16 mouse cellular contexts compared by ENCODE assay signal in genomic region chr4:64175938-64176337, GRCm38 (mm10).
DNase-seq lines count a peak whose midpoint lies in the region; ATAC-seq and TF ChIP-seq lines count a peak whose summit lies in the region.
"Had no signal": no experiment of that assay in that cellular context is flagged by ENCODE, and none has a peak within 500 bp of the region (broad histone marks: within the 10 kb centered on the region; RNA-seq: fewer than 3 reads in every experiment).

No protein-coding gene starts in this region.

- no peak overlapping the region for H3K4me2 ChIP-seq in heart, embryonic 12.5 days
- no peak overlapping the region for H3K4me2 ChIP-seq in limb, embryonic 15.5 days
- no peak overlapping the region for H3K4me2 ChIP-seq in liver, postnatal 0 days (ENCODE audit: low read depth, low read length)
- H3K4me2 ChIP-seq: embryonic facial prominence, embryonic 13.5 days; forebrain, embryonic 15.5 days; limb, embryonic 12.5 days; neural tube, embryonic 12.5 days had no signal

- no peaks in the 10 kb centered on the region for H3K36me3 ChIP-seq in heart, embryonic 12.5 days
- no peaks in the 10 kb centered on the region for H3K36me3 ChIP-seq in limb, embryonic 15.5 days
- H3K36me3 ChIP-seq in limb, embryonic 10.5 days = no peaks in the 10 kb centered on the region
- no peaks in the 10 kb centered on the region for H3K36me3 ChIP-seq in liver, postnatal 0 days (replicated peaks; ENCODE audit: insufficient read depth, low read length)
- H3K36me3 ChIP-seq: embryonic facial prominence, embryonic 13.5 days; forebrain, embryonic 15.5 days; limb, embryonic 12.5 days; neural tube, embryonic 12.5 days had no signal

- DNase-seq in heart, postnatal 4 days = peak; percentile 36
- DNase-seq in limb, embryonic 10.5 days (ENCODE audit: low spot score) = no peak
- peak; percentile 50 for DNase-seq in brain, embryonic 14.5 days (ENCODE audit: low read depth)
- peak; percentile 11 for DNase-seq in lung, postnatal 36 days
- no peak for DNase-seq in testis, postnatal 10 days (ENCODE audit: low spot score)
- no peak for DNase-seq in liver, postnatal 0 days
- DNase-seq: cerebellum, postnatal 14 days; gastrocnemius, postnatal 25 days; right cerebral cortex, adult 18-20 months; thymus, postnatal 25 days had no signal

- no peak for TF ChIP-seq POLR2A in brain, embryonic 14.5 days (IDR thresholded peaks at IDR 0.05; ENCODE audit: borderline replicate concordance, extremely low read depth, insufficient read depth, insufficient read length, poor library complexity, severe bottlenecking)

- H3K4me3 ChIP-seq in heart, embryonic 12.5 days = no peak overlapping the region
- no peak overlapping the region for H3K4me3 ChIP-seq in limb, embryonic 15.5 days
- H3K4me3 ChIP-seq in limb, embryonic 10.5 days = no peak overlapping the region
- no peak overlapping the region for H3K4me3 ChIP-seq in liver, postnatal 0 days (ENCODE audit: low read depth, low read length)
- H3K4me3 ChIP-seq: embryonic facial prominence, embryonic 13.5 days; forebrain, embryonic 15.5 days; limb, embryonic 12.5 days; neural tube, embryonic 12.5 days had no signal

- H3K4me1 ChIP-seq in heart, embryonic 12.5 days (replicated peaks) = no peaks in the 10 kb centered on the region
- H3K4me1 ChIP-seq in limb, embryonic 15.5 days = no peaks in the 10 kb centered on the region
- no peaks in the 10 kb centered on the region for H3K4me1 ChIP-seq in limb, embryonic 10.5 days
- no peaks in the 10 kb centered on the region for H3K4me1 ChIP-seq in liver, postnatal 0 days (ENCODE audit: insufficient read depth)
- H3K4me1 ChIP-seq: forebrain, embryonic 15.5 days; limb, embryonic 12.5 days; neural tube, embryonic 12.5 days had no signal

- no peak for ATAC-seq in heart, embryonic 12.5 days (ENCODE audit: insufficient number of reproducible peaks, low FRiP score)
- ATAC-seq in limb, embryonic 15.5 days (ENCODE audit: insufficient number of reproducible peaks, low FRiP score, low TSS enrichment, low read depth) = peak; percentile 52; the same call in 1 of the 2 replicates
- ATAC-seq in liver, postnatal 0 days = no peak
- ATAC-seq: forebrain, embryonic 15.5 days had no signal

- TF ChIP-seq CTCF in brain, embryonic 14.5 days (IDR thresholded peaks at IDR 0.05; ENCODE audit: borderline replicate concordance, extremely low read depth, insufficient read depth, insufficient read length) = no peak
- TF ChIP-seq CTCF in liver, postnatal 0 days (IDR thresholded peaks at IDR 0.05; ENCODE audit: low read depth) = no peak

- no peak for TF ChIP-seq EP300 in liver, postnatal 0 days (IDR thresholded peaks at IDR 0.05; ENCODE audit: low read depth)

- no peaks in the 10 kb centered on the region for H3K27me3 ChIP-seq in heart, embryonic 12.5 days (replicated peaks)
- no peaks in the 10 kb centered on the region for H3K27me3 ChIP-seq in limb, embryonic 15.5 days
- no peaks in the 10 kb centered on the region for H3K27me3 ChIP-seq in limb, embryonic 10.5 days (ENCODE audit: low read depth, poor library complexity, severe bottlenecking)
- no peaks in the 10 kb centered on the region for H3K27me3 ChIP-seq in liver, postnatal 0 days (ENCODE audit: insufficient read depth, low read length)
- H3K27me3 ChIP-seq: embryonic facial prominence, embryonic 13.5 days; forebrain, embryonic 15.5 days; limb, embryonic 12.5 days; neural tube, embryonic 12.5 days had no signal

- no peak overlapping the region for H3K27ac ChIP-seq in heart, embryonic 12.5 days (ENCODE audit: poor library complexity, severe bottlenecking)
- no peak overlapping the region for H3K27ac ChIP-seq in limb, embryonic 15.5 days
- H3K27ac ChIP-seq in limb, embryonic 10.5 days = no peak overlapping the region
- H3K27ac ChIP-seq in liver, postnatal 0 days (ENCODE audit: low read depth) = no peak overlapping the region
- H3K27ac ChIP-seq: embryonic facial prominence, embryonic 13.5 days; forebrain, embryonic 15.5 days; limb, embryonic 12.5 days; neural tube, embryonic 12.5 days had no signal

- no peaks in the 10 kb centered on the region for H3K9me3 ChIP-seq in heart, embryonic 12.5 days (replicated peaks)
- H3K9me3 ChIP-seq in limb, embryonic 15.5 days = no peaks in the 10 kb centered on the region
- H3K9me3 ChIP-seq in limb, embryonic 10.5 days (replicated peaks) = no peaks in the 10 kb centered on the region
- no peaks in the 10 kb centered on the region for H3K9me3 ChIP-seq in liver, postnatal 0 days (ENCODE audit: low read length)
- H3K9me3 ChIP-seq: embryonic facial prominence, embryonic 13.5 days; forebrain, embryonic 15.5 days; limb, embryonic 12.5 days; neural tube, embryonic 12.5 days had no signal

- WGBS in heart, embryonic 12.5 days = 51% methylated on average over 3 of the region's 3 CpGs
- 35% methylated on average over 3 of the region's 3 CpGs for WGBS in limb, embryonic 15.5 days
- WGBS in limb, embryonic 10.5 days = 33% methylated on average over 3 of the region's 3 CpGs
- WGBS in liver, postnatal 0 days (ENCODE audit: insufficient replicate concordance) = 30% methylated on average over 3 of the region's 3 CpGs

- H3K9ac ChIP-seq in heart, embryonic 12.5 days = no peak overlapping the region
- no peak overlapping the region for H3K9ac ChIP-seq in limb, embryonic 15.5 days
- H3K9ac ChIP-seq in liver, postnatal 0 days (replicated peaks) = no peak overlapping the region
- H3K9ac ChIP-seq: embryonic facial prominence, embryonic 13.5 days; forebrain, embryonic 15.5 days; limb, embryonic 12.5 days; neural tube, embryonic 12.5 days had no signal

Comparison
In these comparisons a context has a peak if more than half of its experiments do, and no peak if none do; other contexts are left out.
1. DNase-seq: peak in heart, postnatal 4 days (single experiment), brain, embryonic 14.5 days (single experiment) and lung, postnatal 36 days (single experiment); none in limb, embryonic 10.5 days (single experiment), testis, postnatal 10 days (single experiment) and liver, postnatal 0 days (single experiment).